Mouse (Mus musculus) forebrain, postnatal 0 days (tissue): Measurements from ENCODE around the gene Naa16. TPM values are rescaled to one million over a fixed set of nuclear protein-coding genes. Genes with fewer than 3 reads are reported as not detected.

Experiments
- ATAC-seq: fragments of 200-750 bp; cut with Nextera tagmentation; 2 replicates; pipeline ENCODE4 v1.8.0; 2017; ENCODE audit warnings: mild to moderate bottlenecking, moderate library complexity
- DNase-seq: peaks from one replicate; pipeline ENCODE4 v3.0.0-alpha.2; 2015
- H3K27ac ChIP-seq: fragments of 300-500 bp; sonication (generic); 2 replicates; pipeline ENCODE4 v1.5.1; 2014; ENCODE audit warnings: low read depth, mild to moderate bottlenecking, antibody characterized with exemption, low read length, moderate library complexity, mixed read lengths
- H3K27me3 ChIP-seq: fragments of 300-500 bp; sonication (generic); 2 replicates; pipeline ENCODE4 v1.6.1; 2014; ENCODE audit warnings: mild to moderate bottlenecking, low read length, mixed read lengths; ENCODE audit not compliant: insufficient read depth
- H3K36me3 ChIP-seq: fragments of 300-500 bp; sonication (generic); 2 replicates; pipeline ENCODE4 v1.6.1; 2014; ENCODE audit warnings: mild to moderate bottlenecking, moderate library complexity; ENCODE audit not compliant: insufficient read depth
- H3K4me1 ChIP-seq: fragments of 300-500 bp; sonication (generic); 2 replicates; pipeline ENCODE4 v1.6.1; 2014; ENCODE audit warnings: antibody characterized with exemption; ENCODE audit not compliant: insufficient read depth
- H3K4me2 ChIP-seq: fragments of 300-500 bp; sonication (generic); 2 replicates; pipeline ENCODE4 v1.6.1; 2014; ENCODE audit warnings: low read depth, mild to moderate bottlenecking, moderate library complexity
- H3K4me3 ChIP-seq: fragments of 300-500 bp; sonication (generic); 2 replicates; pipeline ENCODE4 v1.5.1; 2014; ENCODE audit warnings: low read depth, low read length, mixed read lengths
- H3K9ac ChIP-seq: fragments of 300-500 bp; sonication (generic); 2 replicates; pipeline ENCODE4 v1.6.1; 2014; ENCODE audit warnings: mild to moderate bottlenecking
- H3K9me3 ChIP-seq: fragments of 300-500 bp; sonication (generic); 2 replicates; pipeline ENCODE4 v1.6.1; 2016; ENCODE audit warnings: low read length
- CTCF ChIP-seq: sonication (generic); IDR thresholded peaks from 2 replicates; pipeline ENCODE4 v1.5.1; 2016; ENCODE audit warnings: antibody characterized with exemption, control low read depth, low read depth
- WGBS: fragments of 180-500 bp; shearing (Covaris S2); extraction: QIAGEN DNeasy Blood & Tissue Kit; methylation state at CpG from one replicate; pipeline ENCODE4 v1.1.7; 2014; 5-methylcytosine and 5-hydroxymethylcytosine counted together
- polyA plus RNA-seq: library from polyadenylated mRNA; unstranded; fragments of >200 nt; fragmentation: Nextera tagmentation; extraction: Ambion mirVana; gene quantifications from 2 replicates; pipeline ENCODE4 v1.2.1, GENCODE M21; 2015
- total RNA-seq: library from RNA; depleted of rRNA; stranded (reverse); fragments of >200 nt; gene quantifications from 2 replicates; pipeline ENCODE4 v1.2.3, GENCODE M21; 2014

Naa16 gene
- total and polyA plus RNA-seq, 2 experiments from 2014 or later: 10.5 to 10.9 TPM

- no peak for TF ChIP-seq CTCF
- no peaks in the 10 kb centered on the region for H3K9me3 ChIP-seq
- no peak overlapping the region for H3K27ac ChIP-seq
- H3K27me3 ChIP-seq: no peaks in the 10 kb centered on the region
- H3K36me3 ChIP-seq: peaks cover 6% of the 10 kb centered on the region
- H3K9ac ChIP-seq: no peak overlapping the region
- ATAC-seq (no peak), DNase-seq (no peak)
- H3K4me1 ChIP-seq: no peaks in the 10 kb centered on the region
- H3K4me3 ChIP-seq: no peak overlapping the region
- H3K4me2 ChIP-seq: no peak overlapping the region
- 80% methylated on average over 2 of the region's 2 CpGs for WGBS
Observed at GRCm38 (mm10) chr14:79410662-79411061, 20.1 kb upstream of the Naa16 start.

- WGBS: 95% methylated on average over 6 of the region's 6 CpGs
- H3K9me3 ChIP-seq: no peaks in the 10 kb centered on the region
- H3K27ac ChIP-seq: no peak overlapping the region
- no peak overlapping the region for H3K4me2 ChIP-seq
- H3K9ac ChIP-seq: no peak overlapping the region
- ATAC-seq: no peak
- no peaks in the 10 kb centered on the region for H3K4me1 ChIP-seq
- H3K4me3 ChIP-seq: no peak overlapping the region
- H3K27me3 ChIP-seq: no peaks in the 10 kb centered on the region
- TF ChIP-seq CTCF: no peak
- H3K36me3 ChIP-seq: peaks cover 6% of the 10 kb centered on the region
- DNase-seq: no peak
Observed at GRCm38 (mm10) chr14:79409278-79409830, 18.8 kb upstream of the Naa16 start.

- no peak overlapping the region for H3K27ac ChIP-seq
- no peaks in the 10 kb centered on the region for H3K4me1 ChIP-seq
- no peak overlapping the region for H3K4me3 ChIP-seq
- H3K9ac ChIP-seq: no peak overlapping the region
- H3K36me3 ChIP-seq: peaks cover 3% of the 10 kb centered on the region
- no peaks in the 10 kb centered on the region for H3K9me3 ChIP-seq
- DNase-seq (no peak), ATAC-seq (no peak)
- WGBS: 77% methylated on average over 2 of the region's 2 CpGs
- no peaks in the 10 kb centered on the region for H3K27me3 ChIP-seq
- no peak overlapping the region for H3K4me2 ChIP-seq
- no peak for TF ChIP-seq CTCF
Observed at GRCm38 (mm10) chr14:79407641-79408040, 17.1 kb upstream of the Naa16 start.

GRCm38 (mm10) chr14:79397321-79398122 is 6.9 kb upstream of the Naa16 start, which contains the start of gene Mtrf1:
Mtrf1 (plus strand) TSS chr14:79397772.
- 19% methylated on average over 23 of the region's 23 CpGs for WGBS
- Histone ChIP-seq H3K27me3 (no peaks in the 10 kb centered on the region), H3K27ac (peak within 1 kb of the TSS; percentile 83), H3K36me3 (peaks cover 4% of the 10 kb centered on the region; the same call in 1 of the 2 replicates), H3K4me1 (no peaks in the 10 kb centered on the region), H3K9me3 (no peaks in the 10 kb centered on the region), H3K9ac (peak within 1 kb of the TSS; percentile 57), H3K4me2 (peak within 1 kb of the TSS; percentile 64), H3K4me3 (peak within 1 kb of the TSS; percentile 46)
- TF ChIP-seq CTCF: peak; percentile 20; the same call in 1 of the 2 replicates
- DNase-seq: peak; percentile 89
- ATAC-seq: peak; percentile 98

GRCm38 (mm10) chr14:79394564-79394963 is 4.0 kb upstream of the Naa16 start:
- TF ChIP-seq CTCF: peak; percentile 69
- Histone ChIP-seq H3K9me3 (no peaks in the 10 kb centered on the region), H3K4me2 (no peak overlapping the region)

GRCm38 (mm10) chr14:79393289-79393688 is 2.7 kb upstream of the Naa16 start:
- Histone ChIP-seq H3K36me3 (no peaks in the 10 kb centered on the region), H3K27me3 (no peaks in the 10 kb centered on the region), H3K4me2 (no peak overlapping the region), H3K9ac (no peak overlapping the region), H3K27ac (no peak overlapping the region), H3K9me3 (no peaks in the 10 kb centered on the region), H3K4me3 (no peak overlapping the region), H3K4me1 (peaks cover 4% of the 10 kb centered on the region; the same call in 1 of the 2 replicates)
- ATAC-seq (no peak), DNase-seq (no peak)
- TF ChIP-seq CTCF: no peak
- WGBS: 77% methylated on average over 1 of the region's 1 CpGs

More at GRCm38 (mm10) chr14:79394564-79394963, 4.0 kb upstream of the Naa16 start:
- no peak overlapping the region for H3K9ac ChIP-seq
- no peaks in the 10 kb centered on the region for H3K27me3 ChIP-seq
- H3K4me1 ChIP-seq: no peaks in the 10 kb centered on the region
- no peak overlapping the region for H3K27ac ChIP-seq
- H3K36me3 ChIP-seq: no peaks in the 10 kb centered on the region
- H3K4me3 ChIP-seq: no peak overlapping the region
- ATAC-seq: no peak
- peak; percentile 27 for DNase-seq
